Mouse (Mus musculus): Measurements from ENCODE around the gene Errfi1.

DNA sequence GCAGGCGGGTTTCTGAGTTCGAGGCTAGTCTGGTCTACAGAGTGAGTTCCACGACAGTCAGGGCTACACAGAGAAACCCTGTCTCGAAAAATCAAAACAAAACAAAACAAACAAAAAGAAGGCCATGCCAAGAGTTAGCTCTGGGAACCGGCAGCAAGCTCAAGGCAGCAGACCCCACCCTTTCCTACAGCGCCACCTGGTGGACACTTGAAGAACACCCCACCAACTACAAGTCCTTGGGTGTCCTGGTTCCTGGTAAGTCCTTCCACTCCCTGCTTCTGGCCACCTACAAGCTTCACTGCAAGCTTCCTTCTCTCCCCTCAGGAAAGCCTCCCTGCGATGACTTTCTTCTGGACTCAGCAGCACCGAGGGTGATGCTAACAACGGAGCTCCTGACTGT, 47.9 kb downstream of the Errfi1 start:
- TF ChIP-seq CTCF (IDR thresholded peaks at IDR 0.05; ENCODE audit: low read depth) (peak; percentile 87), EP300 (optimal IDR thresholded peaks at IDR 0.05) (no peak)

Data from stomach, postnatal 0 days (tissue).